Mouse (Mus musculus): ENCODE measurements around the gene Fbxo30.
"Not testable (repeated sequence)": the region's sequence is repeated elsewhere in the genome, so short reads cannot be mapped to it uniquely, and the experiment has no call there.

- not testable (repeated sequence) for TF ChIP-seq ZC3H11A (IDR thresholded peaks at IDR 0.05; ENCODE audit: borderline replicate concordance, low read depth, low read length); CHD2 (IDR thresholded peaks at IDR 0.05; ENCODE audit: low read depth, low read length); MAFK (IDR thresholded peaks at IDR 0.05; ENCODE audit: insufficient read depth, low read depth, low read length); HCFC1 (IDR thresholded peaks at IDR 0.05; ENCODE audit: borderline replicate concordance, insufficient read depth, low read length); ZNF384 (IDR thresholded peaks at IDR 0.05; ENCODE audit: low read depth, low read length)
Measured at GRCm38 (mm10) chr10:11262292-11262691, 18.8 kb upstream of the Fbxo30 start.
